Mouse (Mus musculus): ENCODE data around the gene Atg10. TPM values are rescaled to one million over a fixed set of nuclear protein-coding genes. Genes with fewer than 3 reads are reported as not detected.

The Atg10 gene
- polyA plus RNA-seq, 1 experiment from 2014 or later, result 17.2 TPM

DNA sequence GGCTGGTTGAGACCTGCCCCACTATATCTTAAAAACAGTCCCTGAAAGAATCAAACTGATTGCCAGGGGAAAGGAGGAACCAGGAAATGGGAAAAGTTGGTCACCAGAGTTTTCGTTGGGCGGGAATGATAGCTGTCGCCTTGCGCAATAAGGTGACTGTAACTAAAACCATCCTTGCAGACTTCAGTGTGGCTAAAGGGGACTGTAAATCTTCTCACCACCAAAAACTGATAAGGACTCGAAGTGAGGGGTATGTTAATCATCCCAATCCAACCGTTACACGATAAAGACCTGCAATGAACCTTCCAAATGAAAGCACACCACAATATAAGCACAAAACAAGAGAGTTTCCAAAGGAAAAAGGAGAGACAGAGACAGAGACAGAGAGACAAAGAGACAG, 57.5 kb downstream of the Atg10 start:
- no peak overlapping the region for H3K4me3 ChIP-seq (replicated peaks; ENCODE audit: low read length)
- H3K27me3 ChIP-seq (ENCODE audit: control insufficient read depth, insufficient read depth, low read length), result no peaks in the 10 kb centered on the region
- WGBS, result 87% methylated on average over 7 of the region's 7 CpGs
- H3K9me3 ChIP-seq (ENCODE audit: control insufficient read depth, low read length), result no peaks in the 10 kb centered on the region
- no peak for ATAC-seq (ENCODE audit: low FRiP score)
- H3K36me3 ChIP-seq (replicated peaks; ENCODE audit: control insufficient read depth, insufficient read depth), result no peaks in the 10 kb centered on the region
- H3K4me2 ChIP-seq (replicated peaks), result no peak overlapping the region
- no peak overlapping the region for H3K27ac ChIP-seq
- no peak overlapping the region for H3K9ac ChIP-seq
- H3K4me1 ChIP-seq (replicated peaks; ENCODE audit: control insufficient read depth, insufficient read depth, low read length), result no peaks in the 10 kb centered on the region
- DNase-seq (ENCODE audit: low spot score), result no peak

DNA sequence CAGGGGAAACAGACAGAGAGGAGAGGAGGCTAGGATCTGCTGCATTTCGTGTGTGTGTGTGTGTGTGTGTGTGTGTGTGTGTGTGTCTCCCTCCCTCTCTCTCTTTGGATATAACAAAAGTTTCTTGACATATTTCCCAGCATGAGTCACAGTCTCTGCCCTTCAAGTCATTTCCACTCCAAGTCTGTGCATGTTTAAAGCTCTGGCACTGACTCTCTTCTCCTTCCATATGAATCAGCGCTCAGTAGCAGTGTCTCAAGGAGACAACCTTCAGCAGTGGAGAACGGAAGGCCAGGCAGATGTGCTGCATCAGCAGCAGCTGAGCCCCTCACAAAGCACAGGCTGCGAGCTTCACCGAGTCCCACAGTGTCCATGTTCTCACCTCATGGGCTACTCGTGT, 58.6 kb downstream of the Atg10 start:
- Histone ChIP-seq H3K9ac (no peak overlapping the region), H3K27me3 (ENCODE audit: control insufficient read depth, insufficient read depth, low read length) (no peaks in the 10 kb centered on the region), H3K4me3 (replicated peaks; ENCODE audit: low read length) (no peak overlapping the region), H3K36me3 (replicated peaks; ENCODE audit: control insufficient read depth, insufficient read depth) (no peaks in the 10 kb centered on the region), H3K4me2 (replicated peaks) (no peak overlapping the region), H3K27ac (no peak overlapping the region), H3K4me1 (replicated peaks; ENCODE audit: control insufficient read depth, insufficient read depth, low read length) (no peaks in the 10 kb centered on the region), H3K9me3 (ENCODE audit: control insufficient read depth, low read length) (no peaks in the 10 kb centered on the region)
- no peak for DNase-seq (ENCODE audit: low spot score)
- ATAC-seq (ENCODE audit: low FRiP score), result no peak
- 78% methylated on average over 6 of the region's 6 CpGs for WGBS

DNA sequence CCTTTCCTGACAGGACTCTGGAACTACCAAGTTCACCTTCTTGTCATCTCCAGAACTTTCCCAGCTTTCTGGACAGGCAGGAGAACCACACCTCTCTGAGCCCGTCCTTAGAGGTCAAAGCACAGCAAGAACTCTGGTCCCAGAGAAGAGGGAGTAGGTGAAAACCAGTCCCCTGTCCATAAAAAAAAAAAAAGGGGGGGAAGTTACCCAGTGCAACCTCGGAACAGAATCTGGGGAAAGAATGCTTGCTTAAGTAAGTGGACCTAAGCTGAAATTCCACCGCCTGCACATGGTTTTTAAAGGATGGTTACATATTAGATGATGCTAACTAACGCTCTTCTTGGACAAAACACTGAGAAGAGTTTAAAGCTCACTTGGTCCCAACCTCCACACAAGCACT, 60.5 kb downstream of the Atg10 start:
- Histone ChIP-seq H3K9me3 (ENCODE audit: control insufficient read depth, low read length) (no peaks in the 10 kb centered on the region), H3K4me3 (replicated peaks; ENCODE audit: low read length) (no peak overlapping the region), H3K27me3 (ENCODE audit: control insufficient read depth, insufficient read depth, low read length) (no peaks in the 10 kb centered on the region), H3K4me2 (replicated peaks) (no peak overlapping the region), H3K27ac (no peak overlapping the region), H3K9ac (no peak overlapping the region), H3K4me1 (replicated peaks; ENCODE audit: control insufficient read depth, insufficient read depth, low read length) (no peaks in the 10 kb centered on the region), H3K36me3 (replicated peaks; ENCODE audit: control insufficient read depth, insufficient read depth) (no peaks in the 10 kb centered on the region)
- no peak for ATAC-seq (ENCODE audit: low FRiP score)
- 78% methylated on average over 4 of the region's 4 CpGs for WGBS
- DNase-seq (ENCODE audit: low spot score), result no peak

DNA sequence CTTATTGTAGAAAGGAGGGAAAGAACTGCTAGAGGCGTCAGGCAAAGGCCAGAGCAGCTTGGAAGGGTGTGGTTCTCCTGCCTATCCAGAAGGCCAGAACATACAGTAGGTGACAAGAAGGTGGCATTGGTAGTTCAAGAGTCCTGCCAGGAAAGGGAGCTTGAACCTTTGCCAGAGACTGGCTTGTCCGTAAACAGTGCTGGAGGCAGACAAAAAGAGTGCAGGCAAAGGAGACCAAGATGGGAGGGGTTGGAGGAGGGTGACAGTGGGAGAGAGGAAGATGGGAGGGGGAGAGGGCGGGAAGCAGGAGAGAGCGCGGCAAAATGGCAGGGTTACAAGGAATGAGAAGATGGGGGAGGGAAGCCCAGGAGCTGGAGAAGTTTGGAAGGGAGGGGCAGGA, 61.3 kb downstream of the Atg10 start:
- Histone ChIP-seq H3K4me1 (replicated peaks; ENCODE audit: control insufficient read depth, insufficient read depth, low read length) (no peaks in the 10 kb centered on the region), H3K27me3 (ENCODE audit: control insufficient read depth, insufficient read depth, low read length) (no peaks in the 10 kb centered on the region), H3K9me3 (ENCODE audit: control insufficient read depth, low read length) (no peaks in the 10 kb centered on the region), H3K9ac (no peak overlapping the region), H3K36me3 (replicated peaks; ENCODE audit: control insufficient read depth, insufficient read depth) (no peaks in the 10 kb centered on the region), H3K4me2 (replicated peaks) (no peak overlapping the region), H3K27ac (no peak overlapping the region), H3K4me3 (replicated peaks; ENCODE audit: low read length) (no peak overlapping the region)
- ATAC-seq (ENCODE audit: low FRiP score) (no peak), DNase-seq (ENCODE audit: low spot score) (no peak)
- WGBS, result 21% methylated on average over 5 of the region's 5 CpGs

DNA sequence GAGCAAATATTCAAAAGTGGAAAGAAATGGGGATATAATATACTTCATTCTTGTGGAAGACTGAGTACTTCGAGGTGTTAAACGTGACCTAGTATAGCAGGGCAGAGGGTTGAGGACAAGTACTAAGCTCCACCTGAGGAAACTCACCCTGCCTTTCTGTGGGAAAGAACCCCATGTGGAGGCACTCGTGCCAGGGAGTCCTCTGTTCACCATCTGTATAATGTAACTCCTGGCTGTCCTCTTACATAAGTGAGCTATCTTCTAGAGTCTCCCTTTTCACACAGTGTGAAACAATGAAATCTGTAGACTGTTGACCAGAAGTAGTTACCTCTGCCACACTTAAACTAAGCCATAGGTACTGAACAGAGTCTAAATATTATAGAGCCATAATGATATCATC, 63.2 kb downstream of the Atg10 start:
- ATAC-seq (ENCODE audit: low FRiP score), result no peak
- no peaks in the 10 kb centered on the region for H3K9me3 ChIP-seq (ENCODE audit: control insufficient read depth, low read length)
- H3K27ac ChIP-seq, result no peak overlapping the region
- no peaks in the 10 kb centered on the region for H3K36me3 ChIP-seq (replicated peaks; ENCODE audit: control insufficient read depth, insufficient read depth)
- no peaks in the 10 kb centered on the region for H3K4me1 ChIP-seq (replicated peaks; ENCODE audit: control insufficient read depth, insufficient read depth, low read length)
- no peak overlapping the region for H3K4me3 ChIP-seq (replicated peaks; ENCODE audit: low read length)
- whole genome bisulfite sequencing, result 88% methylated on average over 3 of the region's 3 CpGs
- no peak overlapping the region for H3K4me2 ChIP-seq (replicated peaks)
- no peak for DNase-seq (ENCODE audit: low spot score)
- H3K27me3 ChIP-seq (ENCODE audit: control insufficient read depth, insufficient read depth, low read length), result no peaks in the 10 kb centered on the region
- no peak overlapping the region for H3K9ac ChIP-seq

DNA sequence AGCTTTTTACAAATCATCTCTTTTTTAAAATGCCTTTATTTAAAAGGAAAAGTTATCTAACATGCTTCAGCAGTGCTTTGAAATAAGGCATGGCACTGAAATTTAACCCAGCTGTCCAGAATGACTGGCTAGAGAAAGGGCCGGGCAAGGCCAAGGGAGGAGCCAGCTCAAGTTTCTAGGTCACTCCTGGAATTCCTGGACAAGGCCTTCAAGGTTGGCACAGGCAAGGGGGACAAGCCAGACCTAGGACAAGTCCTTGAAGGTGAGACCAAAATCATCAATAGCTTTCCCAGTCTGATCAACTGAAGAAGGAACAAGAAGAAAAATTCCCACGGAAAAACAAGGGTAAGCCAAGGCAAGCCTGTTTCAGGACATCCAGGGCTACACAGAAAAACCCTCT, 63.9 kb downstream of the Atg10 start:
- ATAC-seq (ENCODE audit: low FRiP score), result no peak
- Histone ChIP-seq H3K4me2 (replicated peaks) (no peak overlapping the region), H3K27ac (no peak overlapping the region), H3K9ac (no peak overlapping the region), H3K4me3 (replicated peaks; ENCODE audit: low read length) (no peak overlapping the region), H3K9me3 (ENCODE audit: control insufficient read depth, low read length) (no peaks in the 10 kb centered on the region), H3K4me1 (replicated peaks; ENCODE audit: control insufficient read depth, insufficient read depth, low read length) (no peaks in the 10 kb centered on the region), H3K27me3 (ENCODE audit: control insufficient read depth, insufficient read depth, low read length) (no peaks in the 10 kb centered on the region), H3K36me3 (replicated peaks; ENCODE audit: control insufficient read depth, insufficient read depth) (no peaks in the 10 kb centered on the region)
- WGBS, result 84% methylated on average over 2 of the region's 2 CpGs
- no peak for DNase-seq (ENCODE audit: low spot score)

DNA sequence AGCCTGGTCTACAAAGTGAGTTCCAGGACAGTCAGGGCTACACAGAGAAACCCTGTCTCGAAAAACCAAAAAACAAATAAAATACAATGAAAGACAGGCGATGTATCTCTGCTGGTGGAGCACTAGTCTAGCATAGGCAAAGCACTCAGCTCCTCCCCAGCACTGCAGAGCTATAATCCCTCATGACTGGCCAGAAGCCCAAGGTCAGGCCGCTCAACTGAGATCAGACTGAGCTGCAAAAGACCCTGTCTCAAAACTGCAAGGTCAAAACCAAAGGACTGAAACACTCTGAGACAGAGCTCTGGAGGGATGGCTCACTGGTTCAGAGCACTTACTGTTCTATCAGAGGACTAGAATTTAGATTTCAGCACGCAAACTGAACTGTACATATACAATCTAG, 65.8 kb downstream of the Atg10 start:
- no peaks in the 10 kb centered on the region for H3K36me3 ChIP-seq (replicated peaks; ENCODE audit: control insufficient read depth, insufficient read depth)
- no peak overlapping the region for H3K4me3 ChIP-seq (replicated peaks; ENCODE audit: low read length)
- H3K4me2 ChIP-seq (replicated peaks), result no peak overlapping the region
- no peaks in the 10 kb centered on the region for H3K27me3 ChIP-seq (ENCODE audit: control insufficient read depth, insufficient read depth, low read length)
- no peak overlapping the region for H3K9ac ChIP-seq
- 94% methylated on average over 4 of the region's 4 CpGs for WGBS
- H3K27ac ChIP-seq, result no peak overlapping the region
- ATAC-seq (ENCODE audit: low FRiP score) (no peak), DNase-seq (ENCODE audit: low spot score) (no peak)
- no peaks in the 10 kb centered on the region for H3K9me3 ChIP-seq (ENCODE audit: control insufficient read depth, low read length)
- H3K4me1 ChIP-seq (replicated peaks; ENCODE audit: control insufficient read depth, insufficient read depth, low read length), result no peaks in the 10 kb centered on the region

DNA sequence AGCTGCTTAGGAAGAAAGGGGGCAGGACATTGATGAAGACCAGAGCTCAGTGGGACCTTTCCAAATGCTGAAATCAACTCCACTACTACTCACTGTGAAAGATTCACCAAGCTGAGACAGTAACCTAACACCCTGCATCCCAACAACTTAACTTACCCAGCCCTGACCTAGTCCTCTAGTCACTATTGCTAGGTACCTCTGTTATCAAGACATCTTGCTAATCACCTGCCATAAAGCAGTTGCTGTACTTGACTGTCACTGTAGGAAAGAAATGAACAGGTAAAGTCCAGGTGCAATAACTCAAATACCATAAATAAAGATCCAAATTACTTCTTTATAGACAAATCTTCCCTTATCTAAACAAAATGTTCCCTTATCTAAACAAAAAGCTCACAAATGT, 66.3 kb downstream of the Atg10 start:
- Histone ChIP-seq H3K4me2 (replicated peaks) (no peak overlapping the region), H3K9me3 (ENCODE audit: control insufficient read depth, low read length) (no peaks in the 10 kb centered on the region), H3K4me1 (replicated peaks; ENCODE audit: control insufficient read depth, insufficient read depth, low read length) (no peaks in the 10 kb centered on the region), H3K36me3 (replicated peaks; ENCODE audit: control insufficient read depth, insufficient read depth) (no peaks in the 10 kb centered on the region), H3K4me3 (replicated peaks; ENCODE audit: low read length) (no peak overlapping the region), H3K27me3 (ENCODE audit: control insufficient read depth, insufficient read depth, low read length) (no peaks in the 10 kb centered on the region), H3K27ac (no peak overlapping the region), H3K9ac (no peak overlapping the region)
- DNase-seq (ENCODE audit: low spot score), result no peak
- ATAC-seq (ENCODE audit: low FRiP score), result no peak

DNA sequence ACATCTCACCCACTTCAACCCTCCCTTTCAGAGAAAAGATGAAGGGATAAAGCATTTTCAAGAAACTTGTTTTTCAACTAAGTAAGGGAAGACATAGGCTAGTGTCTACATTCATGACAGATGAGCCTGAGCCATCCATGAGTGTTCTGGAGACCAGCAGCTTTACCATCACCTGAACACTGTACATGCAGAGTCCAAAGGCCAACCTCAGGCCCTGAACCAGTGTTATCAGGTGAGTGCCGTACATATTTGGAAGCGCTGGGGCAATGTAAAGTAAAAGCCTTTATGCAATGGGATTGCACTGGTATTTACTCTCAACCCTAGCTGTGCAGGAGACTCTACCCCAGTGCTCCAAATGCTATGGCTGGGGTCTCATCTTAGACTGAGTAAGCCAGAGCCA, 66.8 kb downstream of the Atg10 start:
- 97% methylated on average over 2 of the region's 2 CpGs for WGBS

DNA sequence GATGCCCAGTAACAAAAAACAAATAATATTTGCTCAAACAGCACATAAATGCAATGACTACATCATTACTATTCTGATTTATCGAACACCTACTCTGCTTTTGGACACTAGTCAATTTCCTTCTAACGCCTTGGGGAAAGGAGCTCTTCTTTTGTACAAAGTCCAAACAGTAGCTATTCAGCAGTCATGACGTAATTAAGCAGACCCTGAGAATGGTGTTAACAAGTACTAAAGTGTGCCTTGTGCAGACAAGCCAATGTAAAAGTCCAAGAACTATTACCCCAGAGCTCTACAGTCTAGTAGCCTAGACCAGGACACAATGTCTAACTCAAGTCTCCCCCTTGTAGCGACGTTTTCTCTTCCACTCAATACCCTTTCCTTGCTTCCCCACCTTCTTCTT, 67.5 kb downstream of the Atg10 start:
- H3K27me3 ChIP-seq (ENCODE audit: control insufficient read depth, insufficient read depth, low read length), result no peaks in the 10 kb centered on the region
- no peak for ATAC-seq (ENCODE audit: low FRiP score)
- H3K36me3 ChIP-seq (replicated peaks; ENCODE audit: control insufficient read depth, insufficient read depth), result no peaks in the 10 kb centered on the region
- no peak overlapping the region for H3K27ac ChIP-seq
- H3K9me3 ChIP-seq (ENCODE audit: control insufficient read depth, low read length), result no peaks in the 10 kb centered on the region
- H3K4me1 ChIP-seq (replicated peaks; ENCODE audit: control insufficient read depth, insufficient read depth, low read length), result no peaks in the 10 kb centered on the region
- WGBS, result 87% methylated on average over 5 of the region's 5 CpGs
- DNase-seq (ENCODE audit: low spot score), result no peak
- H3K9ac ChIP-seq, result no peak overlapping the region
- H3K4me2 ChIP-seq (replicated peaks), result no peak overlapping the region
- H3K4me3 ChIP-seq (replicated peaks; ENCODE audit: low read length), result no peak overlapping the region

More for the DNA sequence above, 66.8 kb downstream of the Atg10 start:
- no peak for DNase-seq (ENCODE audit: low spot score)
- Histone ChIP-seq H3K9ac (no peak overlapping the region), H3K36me3 (replicated peaks; ENCODE audit: control insufficient read depth, insufficient read depth) (no peaks in the 10 kb centered on the region), H3K27me3 (ENCODE audit: control insufficient read depth, insufficient read depth, low read length) (no peaks in the 10 kb centered on the region), H3K4me3 (replicated peaks; ENCODE audit: low read length) (no peak overlapping the region), H3K4me1 (replicated peaks; ENCODE audit: control insufficient read depth, insufficient read depth, low read length) (no peaks in the 10 kb centered on the region), H3K4me2 (replicated peaks) (no peak overlapping the region), H3K27ac (no peak overlapping the region), H3K9me3 (ENCODE audit: control insufficient read depth, low read length) (no peaks in the 10 kb centered on the region)
- no peak for ATAC-seq (ENCODE audit: low FRiP score)

Measured in hindbrain, embryonic 14.5 days (tissue).